Mouse (Mus musculus) liver, embryonic 15.5 days (tissue): ENCODE data around the gene Olfr434. TPM values are rescaled to one million over a fixed set of nuclear protein-coding genes. Genes with fewer than 3 reads are reported as not detected.

Experiments
- ATAC-seq: fragments of 200-750 bp; cut with Nextera tagmentation; 2 replicates; pipeline ENCODE4 v1.8.0; 2017; ENCODE audit warnings: moderate number of reproducible peaks, mild to moderate bottlenecking, moderate library complexity; ENCODE audit not compliant: insufficient read depth
- H3K27ac ChIP-seq: fragments of 300-500 bp; sonication (generic); replicated peaks from 2 replicates; pipeline ENCODE4 v1.5.1; 2015; ENCODE audit warnings: mild to moderate bottlenecking, inconsistent platforms
- H3K27me3 ChIP-seq: fragments of 300-500 bp; sonication (generic); 2 replicates; pipeline ENCODE4 v1.6.1; 2015; ENCODE audit warnings: mild to moderate bottlenecking, inconsistent platforms
- H3K36me3 ChIP-seq: fragments of 300-500 bp; sonication (generic); replicated peaks from 2 replicates; pipeline ENCODE4 v1.6.1; 2015; ENCODE audit warnings: moderate library complexity, mild to moderate bottlenecking, inconsistent platforms
- H3K4me1 ChIP-seq: fragments of 300-500 bp; sonication (generic); replicated peaks from 2 replicates; pipeline ENCODE4 v1.6.1; 2015; ENCODE audit warnings: inconsistent platforms
- H3K4me2 ChIP-seq: fragments of 300-500 bp; sonication (generic); 2 replicates; pipeline ENCODE4 v1.6.1; 2015; ENCODE audit warnings: moderate library complexity, mild to moderate bottlenecking, inconsistent platforms
- H3K4me3 ChIP-seq: fragments of 300-500 bp; sonication (generic); replicated peaks from 2 replicates; pipeline ENCODE4 v1.5.1; 2015; ENCODE audit warnings: mild to moderate bottlenecking, inconsistent platforms
- H3K9ac ChIP-seq: fragments of 300-500 bp; sonication (generic); 2 replicates; pipeline ENCODE4 v1.6.1; 2015; ENCODE audit warnings: moderate library complexity, mild to moderate bottlenecking, inconsistent platforms
- H3K9me3 ChIP-seq: fragments of 300-500 bp; sonication (generic); replicated peaks from 2 replicates; pipeline ENCODE4 v1.6.1; 2016; ENCODE audit warnings: inconsistent platforms
- WGBS: fragments of 180-500 bp; shearing (Covaris S2); methylation state at CpG from one replicate; pipeline ENCODE4 v1.1.7; 2015; ENCODE audit warnings: mixed read lengths; ENCODE audit not compliant: insufficient replicate concordance; 5-methylcytosine and 5-hydroxymethylcytosine counted together
- polyA plus RNA-seq: library from polyadenylated mRNA; unstranded; fragments of >200 nt; fragmentation: Nextera tagmentation; extraction: Ambion mirVana; gene quantifications from 2 replicates; pipeline ENCODE4 v1.2.1, GENCODE M21; 2015

Gene Olfr434
- polyA plus RNA-seq, 1 experiment from 2014 or later: not detected

- no peak overlapping the region for H3K4me2 ChIP-seq
- no peaks in the 10 kb centered on the region for H3K9me3 ChIP-seq
- H3K27me3 ChIP-seq: no peaks in the 10 kb centered on the region
- H3K4me3 ChIP-seq: no peak overlapping the region
- no peaks in the 10 kb centered on the region for H3K36me3 ChIP-seq
- no peak overlapping the region for H3K9ac ChIP-seq
- 46% methylated on average over 3 of the region's 3 CpGs for whole genome bisulfite sequencing
- no peak overlapping the region for H3K27ac ChIP-seq
- ATAC-seq: no peak
- H3K4me1 ChIP-seq: no peaks in the 10 kb centered on the region
Measured at GRCm38 (mm10) chr6:43247396-43247795, 34.6 kb downstream of the Olfr434 start.

GRCm38 (mm10) chr6:43252994-43253393 is 40.2 kb downstream of the Olfr434 start:
- no peak for ATAC-seq
- H3K27ac ChIP-seq: no peak overlapping the region
- H3K36me3 ChIP-seq: no peaks in the 10 kb centered on the region
- 13% methylated on average over 1 of the region's 1 CpGs for WGBS
- no peaks in the 10 kb centered on the region for H3K9me3 ChIP-seq
- no peaks in the 10 kb centered on the region for H3K27me3 ChIP-seq
- no peak overlapping the region for H3K9ac ChIP-seq
- H3K4me3 ChIP-seq: no peak overlapping the region
- H3K4me2 ChIP-seq: no peak overlapping the region
- no peaks in the 10 kb centered on the region for H3K4me1 ChIP-seq

GRCm38 (mm10) chr6:43254193-43254926 is 41.5 kb downstream of the Olfr434 start:
- no peak overlapping the region for H3K4me3 ChIP-seq
- no peak for ATAC-seq
- H3K4me2 ChIP-seq: no peak overlapping the region
- 50% methylated on average over 7 of the region's 7 CpGs for WGBS
- H3K36me3 ChIP-seq: no peaks in the 10 kb centered on the region
- H3K27me3 ChIP-seq: no peaks in the 10 kb centered on the region
- no peak overlapping the region for H3K9ac ChIP-seq
- no peak overlapping the region for H3K27ac ChIP-seq
- no peaks in the 10 kb centered on the region for H3K4me1 ChIP-seq
- H3K9me3 ChIP-seq: no peaks in the 10 kb centered on the region

- H3K9me3 ChIP-seq: no peaks in the 10 kb centered on the region
- no peak overlapping the region for H3K4me3 ChIP-seq
- no peak overlapping the region for H3K27ac ChIP-seq
- H3K9ac ChIP-seq: no peak overlapping the region
- no peaks in the 10 kb centered on the region for H3K36me3 ChIP-seq
- H3K27me3 ChIP-seq: peaks cover 19% of the 10 kb centered on the region
- ATAC-seq: no peak
- no peak overlapping the region for H3K4me2 ChIP-seq
- WGBS: 37% methylated on average over 2 of the region's 2 CpGs
- H3K4me1 ChIP-seq: no peaks in the 10 kb centered on the region
Measured at GRCm38 (mm10) chr6:43260756-43261155, 47.9 kb downstream of the Olfr434 start.

- no peaks in the 10 kb centered on the region for H3K36me3 ChIP-seq
- peak within 1 kb of the TSS; percentile 27; the same call in 1 of the 2 replicates for H3K9ac ChIP-seq
- H3K4me1 ChIP-seq: no peaks in the 10 kb centered on the region
- ATAC-seq: peak; percentile 74
- H3K27me3 ChIP-seq: peaks cover 29% of the 10 kb centered on the region
- under 1% methylated on average over 48 of the region's 48 CpGs for WGBS
- H3K4me3 ChIP-seq: peak within 1 kb of the TSS; percentile 55
- H3K9me3 ChIP-seq: no peaks in the 10 kb centered on the region
- peak within 1 kb of the TSS; percentile 62 for H3K4me2 ChIP-seq
- H3K27ac ChIP-seq: no peak within 1 kb of the TSS
Measured at GRCm38 (mm10) chr6:43265363-43266041, 52.7 kb downstream of the Olfr434 start, which contains the start of gene Arhgef5. Arhgef5 (plus strand) TSS chr6:43265582.

- Histone ChIP-seq H3K4me1 (no peaks in the 10 kb centered on the region), H3K9me3 (no peaks in the 10 kb centered on the region), H3K4me3 (peak overlapping the region; percentile 55), H3K36me3 (no peaks in the 10 kb centered on the region), H3K9ac (no peak overlapping the region), H3K4me2 (peak overlapping the region; percentile 62), H3K27ac (no peak overlapping the region), H3K27me3 (peaks cover 29% of the 10 kb centered on the region)
- peak; percentile 47; the same call in 1 of the 2 replicates for ATAC-seq
- 2% methylated on average over 8 of the region's 8 CpGs for WGBS
Measured at GRCm38 (mm10) chr6:43266356-43266755, 53.5 kb downstream of the Olfr434 start.

Other genes starting within 250 kb of the Olfr434 start
- gene Olfr441, start 106.7 kb upstream of the Olfr434 start, polyA plus RNA-seq: not detected in 2 replicates
- gene Olfr237-ps1, start 66.5 kb upstream of the Olfr434 start, polyA plus RNA-seq: not detected in 2 replicates
- gene Olfr437, start 49.7 kb upstream of the Olfr434 start, polyA plus RNA-seq: not detected in 2 replicates
- gene Olfr13, start 40.9 kb upstream of the Olfr434 start, polyA plus RNA-seq: not detected in 2 replicates
- not detected in 2 replicates for gene Olfr435, start 15.9 kb upstream of the Olfr434 start, polyA plus RNA-seq
- gene Olfr47, start 18.5 kb downstream of the Olfr434 start, polyA plus RNA-seq: not detected in 2 replicates
- 2.0 and 2.7 TPM in 2 replicates for gene Arhgef5, start 52.6 kb downstream of the Olfr434 start, polyA plus RNA-seq
- not detected in 2 replicates for gene Nobox, start 96.5 kb downstream of the Olfr434 start, polyA plus RNA-seq